Mouse (Mus musculus) spleen, postnatal 4 days (tissue): ENCODE data around the gene Mfsd2a.

Source experiments
- DNase-seq, 2 experiments: peaks; one replicate each; pipeline ENCODE4 v3.0.0; 2022; ENCODE audit warnings: low spot score in 2 of 2

The Mfsd2a gene

GRCm38 (mm10) chr4:122978850-122979249, 17.9 kb upstream of the Mfsd2a start:
- DNase-seq = no peak

DNA sequence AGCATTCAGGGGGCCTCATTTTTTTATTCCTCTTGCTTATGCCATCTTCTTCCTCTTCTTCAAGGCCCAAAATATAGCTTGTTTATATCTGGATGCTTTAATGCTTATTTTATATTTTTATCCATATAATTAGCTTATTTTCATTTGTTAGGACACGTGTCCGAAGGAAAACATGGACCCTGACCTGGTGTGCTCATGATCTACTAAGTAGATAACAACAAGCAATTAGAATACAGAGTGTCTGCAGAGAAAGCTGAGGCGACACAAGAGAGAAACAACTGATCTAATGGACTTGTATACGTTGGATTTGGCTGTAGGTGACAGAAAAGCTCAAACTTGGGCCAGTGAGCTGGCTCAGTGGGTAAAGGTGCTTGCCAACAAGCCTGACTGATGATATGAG, 15.9 kb upstream of the Mfsd2a start:
- DNase-seq = no peak

DNA sequence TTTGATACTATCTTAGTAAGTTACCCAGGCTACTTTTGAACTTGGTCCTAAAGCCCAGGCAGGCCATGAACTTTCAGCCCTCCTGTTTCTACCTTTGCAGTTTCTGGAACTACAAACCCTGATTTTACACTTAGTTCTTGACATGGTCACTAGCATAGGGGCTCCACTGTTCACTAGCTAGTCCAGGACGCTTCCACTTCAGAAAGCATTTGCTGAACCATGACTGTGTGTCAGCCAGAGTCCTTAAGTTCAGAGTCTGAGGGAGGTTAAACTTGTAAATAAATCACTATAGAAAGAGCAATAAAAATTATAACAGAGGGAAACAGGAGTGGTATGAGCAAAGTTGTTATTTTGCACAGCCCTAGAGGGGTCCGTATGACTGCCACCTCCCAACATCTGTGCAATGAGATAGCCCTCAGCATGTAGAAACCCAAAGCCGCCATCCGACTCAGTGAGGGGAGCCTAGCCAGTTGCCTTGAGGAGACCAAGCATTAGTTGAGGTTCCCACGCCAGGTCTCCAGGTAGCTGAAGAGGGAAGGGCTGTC, 14.1 kb upstream of the Mfsd2a start:
- DNase-seq = no peak

DNA sequence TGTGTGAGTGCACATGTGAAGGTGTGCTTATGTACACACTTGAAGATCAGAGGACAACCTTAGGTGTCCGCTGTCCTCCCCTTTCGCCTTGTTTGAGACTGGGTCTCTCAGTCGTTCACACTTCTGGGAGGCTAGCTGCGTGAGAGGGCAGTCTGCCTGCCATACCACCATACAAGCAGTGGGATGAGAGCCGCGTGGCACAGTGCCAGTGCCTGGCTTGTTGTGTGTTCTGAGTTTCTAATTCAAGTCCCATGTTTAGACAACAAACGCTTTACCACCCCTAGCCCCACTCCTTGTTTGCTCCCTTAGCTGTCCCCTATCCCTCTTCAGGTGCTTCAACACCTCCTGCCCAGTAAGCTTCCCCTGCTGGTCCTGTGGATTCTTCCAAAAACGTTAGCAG, 11.1 kb upstream of the Mfsd2a start:
- DNase-seq = no peak

DNA sequence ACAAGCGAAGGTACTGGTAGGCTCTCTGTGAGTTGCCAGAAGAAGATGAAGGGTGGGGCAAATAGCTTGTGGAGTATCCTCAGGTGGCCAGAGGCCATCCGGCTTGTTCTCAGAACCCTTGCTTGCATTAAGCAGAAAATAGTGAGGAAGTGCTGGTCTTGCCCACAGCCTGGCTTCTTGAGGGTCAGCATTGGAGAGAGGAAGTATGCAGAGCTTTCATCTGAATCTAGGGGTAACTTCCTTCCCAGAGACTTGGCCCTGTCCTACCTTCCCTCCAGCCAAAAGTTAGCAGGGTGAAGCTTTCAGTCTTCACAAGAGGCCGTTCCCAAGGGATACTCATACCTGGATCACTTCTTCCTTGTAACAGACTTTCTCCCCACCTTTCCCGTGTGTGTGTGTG, 10.7 kb upstream of the Mfsd2a start:
- no peak for DNase-seq

DNA sequence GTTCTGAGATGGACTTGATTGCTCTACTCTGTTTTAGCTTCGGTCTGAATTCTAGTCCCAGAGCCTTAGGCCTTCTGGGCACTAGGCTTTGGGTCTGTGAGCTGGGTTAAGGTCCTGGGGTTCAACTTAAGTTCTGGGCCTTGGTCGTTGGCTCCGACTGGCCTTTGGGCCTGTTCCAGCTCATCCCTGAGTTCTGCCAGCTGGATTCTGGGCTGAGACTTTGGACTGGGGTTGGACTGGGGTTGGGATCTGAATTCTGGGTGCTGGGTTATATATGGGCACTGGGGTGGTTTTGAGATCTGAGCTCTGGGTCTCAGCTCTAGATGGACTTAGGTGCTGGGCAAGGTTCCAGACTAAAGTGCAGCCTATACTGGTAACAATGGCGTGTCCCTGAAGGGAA, 10.2 kb upstream of the Mfsd2a start:
- no peak for DNase-seq

GRCm38 (mm10) chr4:122968106-122968505, 7.1 kb upstream of the Mfsd2a start:
- DNase-seq = no peak

- DNase-seq = no peak
Measured at GRCm38 (mm10) chr4:122962751-122963150, 1.8 kb upstream of the Mfsd2a start.

DNA sequence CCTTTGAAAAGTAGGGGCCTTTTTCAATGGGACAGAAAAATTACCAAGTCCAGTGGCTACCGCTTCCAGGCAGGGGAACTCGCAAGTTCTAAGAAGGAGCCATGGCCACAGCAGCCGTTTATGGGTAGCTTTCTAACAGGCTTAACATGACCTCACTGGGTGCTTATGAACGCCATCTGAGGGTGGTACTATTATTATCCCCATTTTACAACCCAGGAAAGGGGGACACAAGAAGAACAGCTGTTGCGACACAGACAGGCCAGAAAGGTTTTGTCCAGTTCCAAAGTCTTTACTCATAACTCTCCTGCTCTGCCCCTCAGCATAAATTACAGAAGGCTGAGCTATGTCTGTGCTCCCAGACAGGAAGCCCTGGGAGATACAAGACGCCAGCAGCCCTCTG, 601 bp upstream of the Mfsd2a start:
- no peak for DNase-seq

GRCm38 (mm10) chr4:122960321-122961099, 478 bp downstream of the Mfsd2a start:
- peak in 1 of 2 experiments; percentile 66 for DNase-seq

DNA sequence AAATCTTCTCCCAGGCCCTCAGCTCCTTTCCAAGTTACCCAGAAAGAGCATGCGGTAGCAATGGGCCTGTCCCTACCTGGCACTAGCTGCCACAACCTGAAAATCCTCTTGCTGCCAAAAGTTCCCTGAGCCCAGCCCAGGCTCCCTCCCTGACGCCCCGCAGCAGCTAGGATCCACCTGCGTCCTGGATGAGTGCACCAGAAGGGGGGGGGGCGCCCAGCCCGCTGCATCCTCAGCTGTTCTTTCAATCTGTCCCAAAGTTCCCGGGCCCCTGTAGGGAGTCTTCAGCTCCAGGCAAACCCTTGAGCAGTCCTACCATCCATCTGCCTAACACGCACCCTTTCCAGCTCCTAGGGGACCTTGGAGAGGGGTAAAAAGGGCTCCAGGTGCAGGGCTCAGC, 1.2 kb downstream of the Mfsd2a start:
- DNase-seq = no peak

DNA sequence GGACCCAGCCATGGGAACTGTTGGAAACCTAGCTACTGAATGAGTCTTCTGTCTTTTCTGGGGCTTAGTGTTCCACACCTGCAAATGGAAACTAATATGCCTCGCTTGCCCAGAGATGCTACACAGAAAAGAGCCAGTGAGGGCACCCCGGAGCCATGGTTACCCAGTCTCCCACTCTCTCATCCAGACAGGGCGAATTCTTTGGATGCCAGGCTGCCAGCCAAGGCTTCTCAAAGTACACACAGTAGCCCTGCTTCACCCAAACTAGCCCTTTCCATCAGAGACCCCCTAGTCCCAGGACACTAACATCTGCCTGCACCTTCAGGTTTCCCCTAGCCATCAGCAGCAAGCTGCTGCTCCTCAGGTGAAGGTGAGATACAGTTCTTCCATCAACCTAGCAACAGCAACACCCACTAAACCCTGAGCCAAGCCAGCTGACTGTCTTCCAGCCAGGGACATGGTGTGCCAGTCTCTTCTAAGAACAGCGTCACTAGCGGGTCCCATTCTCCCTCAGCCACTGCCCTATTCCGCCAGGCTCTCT, 2.4 kb downstream of the Mfsd2a start:
- DNase-seq = no peak

DNA sequence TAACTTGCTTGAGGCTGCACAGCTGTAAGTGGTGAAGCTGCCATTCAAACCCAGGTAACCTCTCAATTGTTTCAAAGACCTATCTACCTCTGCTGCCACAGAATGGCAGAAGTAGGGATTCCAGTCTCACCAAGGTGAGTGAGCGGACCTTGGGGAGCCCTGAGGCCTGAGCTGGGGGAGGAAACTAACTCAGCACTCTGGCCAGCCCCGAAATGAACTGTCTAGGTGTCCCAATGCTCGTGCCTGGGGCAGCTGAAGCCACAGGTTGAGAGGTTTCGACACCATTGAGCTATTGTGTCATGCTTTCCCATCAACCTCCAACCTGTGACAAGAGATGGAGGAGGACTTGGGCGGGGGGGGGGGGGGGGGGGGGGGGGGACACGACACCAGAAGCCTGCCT, 4.7 kb downstream of the Mfsd2a start:
- no peak for DNase-seq

DNA sequence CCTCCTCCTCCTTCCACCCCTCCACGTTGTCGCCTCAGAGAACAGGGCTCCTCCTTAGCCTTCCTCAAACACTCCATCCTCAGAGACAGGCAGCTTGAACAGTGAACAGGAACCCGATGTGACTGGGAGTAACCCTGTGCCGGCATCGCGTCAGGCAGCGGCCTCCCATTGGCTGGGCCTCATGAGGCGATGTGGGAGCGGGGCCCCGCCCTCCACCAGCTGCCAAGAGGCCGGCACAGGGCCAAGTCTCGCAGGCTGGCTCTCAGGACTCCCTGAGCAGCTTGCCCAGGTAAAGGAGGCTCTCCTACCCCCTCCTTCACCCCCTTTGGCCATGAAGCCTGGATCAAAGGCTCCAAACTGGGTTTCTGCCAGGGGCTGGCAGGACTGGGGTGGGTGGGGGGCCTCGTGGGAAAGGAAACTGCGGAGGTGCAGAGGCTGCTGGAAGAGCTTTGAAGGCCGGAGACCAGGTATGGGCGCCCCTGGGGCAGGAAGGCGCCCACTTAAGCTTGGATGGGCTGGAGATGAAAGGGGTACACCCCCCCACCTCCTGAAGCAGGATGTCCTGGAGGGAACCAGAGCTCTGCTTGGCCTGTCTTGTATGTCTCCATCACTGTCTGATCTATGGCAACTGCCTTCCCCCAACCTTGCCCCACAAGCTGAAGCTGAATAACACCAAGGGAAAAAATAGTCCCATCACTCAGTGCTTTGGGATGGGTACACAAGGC, 5.4 kb downstream of the Mfsd2a start:
- peak; percentile 78 to 88 for DNase-seq

DNA sequence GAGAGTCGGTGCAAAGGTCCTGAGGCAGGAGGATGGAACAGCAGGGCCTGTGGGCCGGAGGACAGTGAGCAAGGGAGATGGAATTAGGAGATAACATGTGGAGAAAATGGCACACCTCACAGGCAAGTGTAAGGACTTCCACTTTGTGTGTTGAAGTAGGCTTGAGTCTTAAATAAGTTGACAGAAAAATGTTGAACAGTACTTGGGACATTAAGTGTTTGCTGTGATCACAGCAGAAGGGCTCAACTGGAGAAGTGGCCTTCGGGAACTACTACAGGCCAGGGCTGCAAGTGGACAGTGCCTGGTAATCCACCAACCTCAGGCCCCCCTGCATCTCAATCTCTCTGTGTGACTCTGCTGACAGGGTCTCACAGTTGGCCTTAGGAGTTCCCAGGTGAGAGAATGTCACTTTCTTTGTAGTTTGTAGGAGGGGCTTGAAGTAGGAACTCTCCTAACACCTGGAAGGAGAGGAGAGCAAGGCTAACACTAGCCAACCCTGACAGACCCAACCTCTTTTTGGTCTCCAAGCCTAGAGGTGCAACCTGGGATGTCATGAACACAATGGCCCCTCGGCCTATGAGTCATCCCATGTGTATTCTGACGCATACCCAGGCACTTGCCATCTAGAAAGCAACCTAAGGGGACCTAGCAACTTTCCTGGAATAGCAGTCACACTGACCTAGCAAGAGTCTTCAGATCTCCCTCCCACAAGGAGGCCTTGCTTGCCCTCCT, 6.1 kb downstream of the Mfsd2a start:
- no peak for DNase-seq

GRCm38 (mm10) chr4:122949096-122949495, 11.9 kb downstream of the Mfsd2a start:
- no peak for DNase-seq

GRCm38 (mm10) chr4:122947223-122947622, 13.8 kb downstream of the Mfsd2a start:
- DNase-seq = no peak

DNA sequence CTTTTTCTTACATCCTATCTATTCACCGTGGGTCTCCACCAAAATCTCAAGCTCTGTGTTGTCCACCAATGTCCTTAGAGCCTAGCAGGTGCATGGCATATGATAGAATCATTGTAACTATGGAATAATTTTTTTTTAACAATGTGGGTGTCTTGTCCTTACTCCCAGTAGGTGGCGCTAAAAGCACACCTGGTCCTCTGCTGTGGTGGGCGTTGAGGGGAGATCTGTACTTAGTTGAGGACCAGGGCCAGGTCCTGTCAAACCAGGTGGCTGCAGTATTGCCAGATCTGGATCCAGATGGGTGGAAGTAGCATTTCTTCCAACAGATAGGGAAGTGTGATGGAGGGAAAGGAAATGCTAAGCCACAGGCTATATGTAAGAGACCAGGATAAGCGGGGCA, 16.6 kb downstream of the Mfsd2a start:
- DNase-seq = no peak

- DNase-seq = no peak
Measured at GRCm38 (mm10) chr4:122939048-122939796, 21.8 kb downstream of the Mfsd2a start.

- no peak for DNase-seq
Measured at GRCm38 (mm10) chr4:122937489-122937888, 23.5 kb downstream of the Mfsd2a start.

DNA sequence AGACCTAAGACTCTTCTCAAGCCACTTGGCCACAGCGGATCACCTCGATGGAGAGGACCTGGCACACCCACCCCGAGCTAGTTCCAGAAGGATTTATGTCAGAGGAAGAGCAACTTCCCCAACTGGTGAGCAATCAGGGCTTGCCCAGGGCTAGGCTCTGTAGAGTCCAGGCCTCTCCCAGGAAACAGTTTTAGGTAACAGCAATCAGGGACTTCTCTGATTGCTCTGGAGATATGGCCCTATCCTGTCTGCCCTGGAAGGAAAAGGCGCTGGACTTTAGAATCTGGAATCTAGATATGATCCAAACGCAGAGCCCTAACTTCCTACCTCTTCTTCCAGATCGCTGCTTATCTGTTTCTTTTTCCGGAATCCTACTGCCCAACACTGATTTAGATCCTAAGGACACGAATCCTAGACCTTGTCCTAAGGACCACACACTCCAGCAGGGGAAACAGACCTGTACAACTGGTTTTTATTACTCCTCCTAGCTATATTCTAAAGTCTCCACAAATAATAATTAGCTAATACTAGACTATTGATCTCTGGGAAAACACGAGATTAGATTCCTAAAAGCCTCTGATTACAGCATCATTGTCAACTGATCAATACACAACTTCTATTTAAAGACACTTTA, 25.4 kb downstream of the Mfsd2a start:
- DNase-seq = no peak
